Mouse (Mus musculus): ENCODE results near the gene Dennd1a.

- TF ChIP-seq POLR2A (IDR thresholded peaks at IDR 0.05; ENCODE audit: extremely low read depth, insufficient read depth, low read length) (no peak), CTCF (IDR thresholded peaks at IDR 0.05; ENCODE audit: low read depth, low read length) (no peak)
Measured at GRCm38 (mm10) chr2:37758343-37759015, 528.7 kb downstream of the Dennd1a start.

Measured in liver, adult 2 months (tissue).